Mouse (Mus musculus): Measurements from ENCODE around the gene Igfn1. TPM values are rescaled to one million over a fixed set of nuclear protein-coding genes. Genes with fewer than 3 reads are reported as not detected.

Gene Igfn1
- under 1 TPM; 0.15 to 0.36 TPM for total RNA-seq (2021)
- long read RNA-seq, experiment 1: 0 reads
- long read RNA-seq, experiment 2: 0 reads

- TF ChIP-seq CTCF (conservative IDR thresholded peaks at IDR 0.05): no peak
- H3K4me3 ChIP-seq: no peak within 1 kb of the TSS
- no peak for DNase-seq (ENCODE audit: low spot score in 2 of 2)
- H3K27ac ChIP-seq: no peak within 1 kb of the TSS
Observed at GRCm38 (mm10) chr1:136006292-136006748, at the start of gene Igfn1. Igfn1 (minus strand) TSS chr1:136006342.

DNA sequence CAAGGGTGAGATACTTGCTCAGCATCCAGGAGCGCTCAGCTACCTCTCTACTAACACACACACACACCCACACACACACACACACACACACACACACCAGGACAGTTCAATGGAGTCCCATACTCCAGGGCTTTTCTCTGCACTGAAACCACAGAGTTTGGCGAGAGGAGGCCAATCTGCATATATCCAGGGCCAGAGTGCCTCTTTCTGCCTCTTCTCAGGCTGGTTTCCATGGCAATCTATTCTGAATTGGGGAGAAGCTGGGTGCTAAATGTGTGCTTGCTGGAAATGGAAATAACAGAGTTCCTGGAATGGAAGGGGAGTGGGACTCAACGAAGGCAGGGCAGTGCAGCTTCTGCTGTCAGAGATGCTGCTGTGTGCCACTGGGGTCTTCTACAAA, 49.6 kb upstream of the Igfn1 start:
- H3K4me3 ChIP-seq: no peak overlapping the region
- peak; percentile 35 to 82 for DNase-seq (ENCODE audit: low spot score in 2 of 2)
- TF ChIP-seq CTCF (conservative IDR thresholded peaks at IDR 0.05): no peak
- peak overlapping the region; percentile 91 for H3K27ac ChIP-seq

- H3K4me3 ChIP-seq: no peak within 1 kb of the TSS
- no peak within 1 kb of the TSS for H3K27ac ChIP-seq
- no peak for DNase-seq (ENCODE audit: low spot score in 2 of 2)
- TF ChIP-seq CTCF (conservative IDR thresholded peaks at IDR 0.05): no peak
Observed at GRCm38 (mm10) chr1:136052547-136052946, 46.4 kb upstream of the Igfn1 start, which contains the start of gene Cacna1s. Cacna1s (plus strand) TSS chr1:136052750.

DNA sequence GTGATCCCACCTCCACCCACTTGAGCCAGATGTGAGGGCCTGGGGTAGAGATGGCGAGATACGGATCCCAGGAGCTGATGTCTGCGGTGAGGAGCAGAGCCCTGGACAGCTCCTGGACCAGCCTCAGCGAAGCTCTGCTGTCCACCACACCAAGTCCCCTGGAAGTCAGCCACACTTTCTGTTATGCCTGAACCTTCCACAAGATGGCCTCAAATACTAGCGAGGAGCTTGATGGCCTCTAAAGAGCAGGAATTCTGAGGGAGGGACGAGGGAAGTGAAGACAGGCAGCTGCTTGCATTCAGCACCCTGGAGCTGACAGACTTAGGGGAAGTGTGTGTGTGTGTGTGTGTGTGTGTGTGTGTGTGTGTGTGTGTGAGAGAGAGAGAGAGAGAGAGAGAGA, 45.3 kb upstream of the Igfn1 start:
- peak; percentile 81 to 85 for DNase-seq (ENCODE audit: low spot score in 2 of 2)
- H3K4me3 ChIP-seq: peak overlapping the region; percentile 44
- H3K27ac ChIP-seq: peak overlapping the region; percentile 48; the same call in 1 of the 2 replicates
- TF ChIP-seq CTCF (conservative IDR thresholded peaks at IDR 0.05): peak; percentile 79

DNA sequence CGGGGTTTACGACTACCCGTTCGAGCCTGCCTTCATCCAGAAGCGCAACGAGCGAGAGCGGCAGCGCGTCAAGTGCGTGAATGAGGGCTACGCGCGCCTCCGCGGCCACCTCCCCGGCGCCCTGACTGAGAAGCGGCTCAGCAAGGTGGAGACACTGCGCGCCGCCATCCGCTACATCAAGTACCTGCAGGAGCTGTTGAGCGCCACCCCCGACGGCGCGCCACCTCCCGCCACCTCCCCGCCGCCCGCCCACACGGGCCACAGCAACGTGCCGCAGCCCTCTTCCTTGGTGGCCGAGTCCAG, 44.8 kb upstream of the Igfn1 start:
- H3K4me3 ChIP-seq: peak overlapping the region; percentile 44
- H3K27ac ChIP-seq: peak overlapping the region; percentile 48; the same call in 1 of the 2 replicates
- TF ChIP-seq CTCF (conservative IDR thresholded peaks at IDR 0.05): no peak
- DNase-seq (ENCODE audit: low spot score in 2 of 2): peak in 1 of 2 experiments; percentile 45

DNA sequence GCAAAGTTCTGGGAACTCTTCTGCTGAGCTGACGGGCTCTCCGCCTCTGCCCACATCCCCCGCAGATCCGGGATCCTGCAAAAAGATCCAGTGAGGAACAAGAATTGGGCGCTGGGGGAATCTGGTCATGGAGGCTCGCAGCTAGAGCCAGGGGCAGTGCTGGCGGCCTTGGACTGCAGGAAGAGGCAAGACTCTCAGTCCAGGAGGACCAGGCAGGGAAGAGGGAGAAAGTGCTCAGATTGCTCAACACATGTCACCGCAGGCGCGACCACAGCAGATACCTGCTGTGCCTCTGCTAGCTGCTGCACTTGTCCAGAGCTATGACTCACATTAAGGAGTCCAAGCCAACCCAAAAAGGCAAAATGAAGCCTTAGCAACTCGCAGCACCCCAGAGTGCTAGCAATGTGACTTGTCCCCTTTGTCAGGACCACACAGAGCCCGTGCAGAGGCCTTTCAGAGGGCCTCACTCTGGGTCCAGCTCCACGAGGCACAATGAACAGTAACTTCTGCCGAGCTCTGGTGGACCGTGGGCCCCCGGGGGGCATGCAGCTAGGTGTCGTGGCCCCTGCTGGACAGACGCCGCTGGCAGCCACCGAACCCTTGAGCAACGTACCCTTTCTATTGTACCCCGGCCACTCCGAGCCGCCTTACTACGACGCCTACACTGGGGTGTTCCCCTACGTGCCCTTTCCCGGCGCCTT, 44.3 kb upstream of the Igfn1 start, which contains the start of gene Ascl5:
Gene Ascl5, plus strand, starts transcription at position 493 of the 701 bp plus-strand sequence.
- DNase-seq (ENCODE audit: low spot score in 2 of 2): no peak
- peak within 1 kb of the TSS; percentile 44 for H3K4me3 ChIP-seq
- H3K27ac ChIP-seq: peak within 1 kb of the TSS; percentile 48; the same call in 1 of the 2 replicates
- TF ChIP-seq CTCF (conservative IDR thresholded peaks at IDR 0.05): no peak

- no peak for DNase-seq (ENCODE audit: low spot score in 2 of 2)
- TF ChIP-seq CTCF (conservative IDR thresholded peaks at IDR 0.05): no peak
- Histone ChIP-seq H3K4me3 (no peak overlapping the region), H3K27ac (no peak overlapping the region)
Observed at GRCm38 (mm10) chr1:136047894-136048293, 41.8 kb upstream of the Igfn1 start.

DNA sequence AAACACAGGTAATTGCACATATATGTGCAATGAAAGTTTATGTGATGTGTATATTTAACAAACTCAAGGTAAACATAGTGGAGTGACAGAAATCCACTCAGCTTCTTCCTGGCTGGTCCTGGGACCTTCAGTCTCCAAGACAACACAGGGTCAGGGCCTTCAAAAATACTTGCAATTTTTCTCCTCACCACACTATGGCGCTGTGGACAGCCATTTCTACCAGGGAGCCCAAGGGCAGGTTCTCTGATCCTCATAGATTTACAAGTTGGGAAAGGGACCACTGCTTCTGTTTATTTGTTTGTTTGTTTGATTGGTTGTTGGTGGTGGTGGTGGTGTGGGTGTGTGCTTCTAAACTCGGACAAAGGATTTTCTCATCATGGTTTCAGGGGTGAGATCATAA, 41.3 kb upstream of the Igfn1 start:
- H3K27ac ChIP-seq: no peak overlapping the region
- H3K4me3 ChIP-seq: no peak overlapping the region
- TF ChIP-seq CTCF (conservative IDR thresholded peaks at IDR 0.05): peak; percentile 82
- DNase-seq (ENCODE audit: low spot score in 2 of 2): no peak

DNA sequence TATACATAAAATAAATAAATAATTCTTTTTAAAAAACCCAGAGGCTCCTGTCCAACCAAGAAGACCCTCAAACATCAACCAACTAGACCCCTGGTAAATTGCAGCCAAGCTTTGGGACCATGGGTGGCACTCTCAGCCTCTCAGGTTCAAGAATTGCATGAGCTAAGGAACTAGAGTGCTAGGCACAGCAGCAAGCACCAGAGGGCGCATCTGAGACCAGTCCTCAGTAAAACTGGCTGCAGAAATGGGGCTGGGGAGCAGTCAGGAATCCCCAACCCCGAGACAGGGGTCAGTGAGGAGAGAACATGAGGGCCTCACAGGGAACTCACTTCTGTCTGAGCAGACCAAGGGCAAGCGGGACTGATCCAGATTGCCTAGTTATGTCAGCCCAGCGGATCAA, 39.6 kb upstream of the Igfn1 start:
- Histone ChIP-seq H3K4me3 (no peak overlapping the region), H3K27ac (no peak overlapping the region)
- peak; percentile 94 for TF ChIP-seq CTCF (conservative IDR thresholded peaks at IDR 0.05)
- DNase-seq (ENCODE audit: low spot score in 2 of 2): peak; percentile 47 to 74

DNA sequence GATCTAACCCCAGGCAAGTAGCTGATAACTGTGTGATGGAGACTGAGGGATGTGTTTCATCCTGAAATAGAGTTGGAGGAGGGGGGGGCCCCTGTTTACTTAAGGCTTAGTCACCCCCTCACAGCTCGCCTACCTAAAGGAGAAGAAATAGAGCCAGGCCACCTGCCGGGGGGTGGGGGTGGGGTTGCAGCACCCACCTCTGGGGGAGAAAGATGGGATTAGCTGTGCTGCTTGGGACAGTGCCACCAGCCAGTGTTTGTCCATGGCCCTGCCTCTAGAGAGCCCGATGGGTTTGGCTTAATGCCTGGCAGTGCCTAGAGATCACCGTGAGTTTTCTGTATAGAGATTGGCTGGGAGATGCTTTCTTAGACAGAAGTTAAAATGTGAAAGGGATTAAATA, 34.7 kb upstream of the Igfn1 start:
- H3K27ac ChIP-seq: no peak overlapping the region
- DNase-seq (ENCODE audit: low spot score in 2 of 2): no peak
- no peak for TF ChIP-seq CTCF (conservative IDR thresholded peaks at IDR 0.05)
- no peak overlapping the region for H3K4me3 ChIP-seq

DNA sequence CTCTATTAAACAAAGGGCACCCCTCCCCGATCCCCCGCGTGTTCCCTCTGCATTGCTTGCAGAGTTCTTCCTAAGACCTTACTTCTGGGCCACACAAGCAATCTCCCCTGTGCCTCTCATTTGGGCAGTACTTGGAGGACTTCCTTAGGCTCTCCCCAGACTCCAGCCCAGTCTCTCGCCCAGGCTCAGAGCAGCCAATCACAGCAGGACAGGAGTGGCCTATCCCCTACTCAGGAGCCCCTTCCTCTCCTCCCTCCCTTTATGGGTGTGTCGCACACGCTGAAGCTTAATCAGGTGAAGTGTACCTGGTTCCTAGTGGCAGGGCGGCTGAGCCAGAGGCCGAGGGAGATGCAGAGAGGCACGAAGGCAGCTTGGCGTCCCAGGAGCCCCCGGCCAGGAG, 34.3 kb upstream of the Igfn1 start:
- DNase-seq (ENCODE audit: low spot score in 2 of 2): no peak
- no peak for TF ChIP-seq CTCF (conservative IDR thresholded peaks at IDR 0.05)
- H3K4me3 ChIP-seq: no peak overlapping the region
- no peak overlapping the region for H3K27ac ChIP-seq

GRCm38 (mm10) chr1:136038746-136039538, 32.8 kb upstream of the Igfn1 start:
- Histone ChIP-seq H3K4me3 (no peak overlapping the region), H3K27ac (no peak overlapping the region)
- TF ChIP-seq CTCF (conservative IDR thresholded peaks at IDR 0.05): no peak
- peak in 1 of 2 experiments; percentile 48 for DNase-seq (ENCODE audit: low spot score in 2 of 2)

DNA sequence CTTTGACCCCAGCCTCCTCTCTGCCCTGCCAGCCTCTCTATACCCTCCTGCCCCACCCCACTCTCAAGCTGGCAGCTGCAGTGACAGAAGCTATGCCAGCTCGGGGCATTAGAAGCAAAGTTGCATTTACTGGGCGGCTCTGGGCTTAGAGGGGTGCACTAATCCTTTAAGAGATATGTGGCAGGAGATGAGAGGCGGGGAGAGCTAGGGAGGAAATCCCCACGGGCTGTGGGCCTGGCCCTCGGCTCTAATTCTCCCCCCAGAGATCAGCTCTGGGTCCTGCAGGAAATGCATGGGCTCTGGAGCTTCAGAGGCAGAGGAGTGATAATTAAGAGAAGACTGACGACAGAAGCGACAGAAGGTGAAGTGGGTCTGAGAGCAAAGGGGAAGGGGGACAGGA, 26.8 kb upstream of the Igfn1 start:
- no peak overlapping the region for H3K27ac ChIP-seq
- TF ChIP-seq CTCF (conservative IDR thresholded peaks at IDR 0.05): no peak
- no peak overlapping the region for H3K4me3 ChIP-seq
- DNase-seq (ENCODE audit: low spot score in 2 of 2): no peak

All from layer of hippocampus, adult 2 months (tissue).